Mouse (Mus musculus): ENCODE data around the gene Prcc.
A peak's percentile ranks its signal among the peaks of the same experiment; 100 is the strongest.
"Not testable (repeated sequence)": the region's sequence is repeated elsewhere in the genome, so short reads cannot be mapped to it uniquely, and the experiment has no call there.

The Prcc gene

DNA sequence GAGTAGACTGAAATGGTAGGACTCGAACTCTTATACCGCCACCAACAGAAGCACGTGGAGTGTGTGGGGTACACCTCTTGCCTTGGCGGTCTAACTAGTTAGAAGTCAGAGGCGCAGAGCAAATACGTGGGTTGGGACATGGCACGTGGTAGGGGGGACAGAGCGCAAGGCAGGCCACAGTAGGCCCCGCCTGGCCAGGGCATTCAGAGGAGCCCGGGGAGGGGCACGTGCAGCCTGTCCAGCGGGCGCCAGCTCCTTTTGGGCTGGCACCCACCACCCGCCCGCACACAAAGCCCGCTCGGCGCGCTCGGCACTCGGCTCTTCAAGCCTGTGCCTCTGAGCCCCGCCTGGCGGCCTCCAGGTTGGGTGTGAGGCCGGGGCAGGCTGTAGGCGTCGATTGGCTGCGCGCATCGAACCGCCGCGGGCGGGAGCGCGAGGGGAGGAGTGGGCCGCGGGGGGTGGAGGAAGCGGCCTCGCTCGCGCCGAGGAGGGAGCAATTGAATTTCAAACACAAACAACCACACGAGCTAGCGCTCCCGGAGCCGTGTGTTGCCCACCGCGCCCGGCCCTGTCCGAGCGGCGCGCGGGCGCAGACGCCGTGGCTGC is 20.6 kb upstream of the Prcc start, which contains the start of gene Hdgf:
Gene Hdgf (plus strand): TSS at position 442 of the 606 bp plus-strand sequence.
- peak; percentile 84 for ATAC-seq (ENCODE audit: low TSS enrichment)

DNA sequence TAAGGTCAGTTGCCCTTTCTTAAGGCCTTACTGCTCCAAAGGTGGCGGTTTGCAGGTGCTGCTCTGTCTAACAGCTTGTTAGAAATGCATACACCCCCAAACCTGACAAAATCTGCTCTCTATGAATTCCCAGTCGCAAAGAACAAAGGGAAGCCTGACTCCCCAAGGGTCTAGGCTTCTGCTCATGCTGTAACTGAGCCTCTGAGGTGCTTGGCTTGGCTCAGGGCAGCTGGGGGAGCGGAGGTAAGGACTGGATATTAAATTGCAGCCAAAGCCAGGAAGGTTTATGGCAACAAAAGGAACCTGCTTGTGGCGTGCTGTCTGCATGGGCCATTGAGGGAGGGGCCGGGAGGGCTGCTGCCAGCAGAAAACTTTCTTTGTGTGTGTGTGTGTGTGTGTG is 18.4 kb upstream of the Prcc start:
- ATAC-seq (ENCODE audit: low TSS enrichment), result no peak

DNA sequence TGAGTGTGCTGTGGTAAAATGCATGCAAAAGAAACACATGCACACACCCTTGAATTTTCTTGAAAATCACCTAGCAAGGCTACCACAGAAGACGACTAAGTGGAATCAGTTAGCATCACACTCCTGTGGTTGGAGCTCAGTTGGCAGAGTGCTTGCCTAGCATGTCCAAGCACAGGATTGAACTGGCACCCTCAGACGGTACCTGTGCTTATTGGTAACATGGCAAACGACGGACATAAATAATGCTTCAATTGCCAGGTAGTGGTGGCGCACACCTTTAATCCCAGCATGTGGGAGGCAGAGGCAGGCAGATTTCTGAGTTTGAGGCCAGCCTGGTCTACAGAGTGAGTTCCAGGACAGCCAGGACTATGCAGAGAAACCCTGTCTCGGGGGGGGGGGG is 16.6 kb upstream of the Prcc start:
- not testable (repeated sequence) for ATAC-seq (ENCODE audit: low TSS enrichment)

DNA sequence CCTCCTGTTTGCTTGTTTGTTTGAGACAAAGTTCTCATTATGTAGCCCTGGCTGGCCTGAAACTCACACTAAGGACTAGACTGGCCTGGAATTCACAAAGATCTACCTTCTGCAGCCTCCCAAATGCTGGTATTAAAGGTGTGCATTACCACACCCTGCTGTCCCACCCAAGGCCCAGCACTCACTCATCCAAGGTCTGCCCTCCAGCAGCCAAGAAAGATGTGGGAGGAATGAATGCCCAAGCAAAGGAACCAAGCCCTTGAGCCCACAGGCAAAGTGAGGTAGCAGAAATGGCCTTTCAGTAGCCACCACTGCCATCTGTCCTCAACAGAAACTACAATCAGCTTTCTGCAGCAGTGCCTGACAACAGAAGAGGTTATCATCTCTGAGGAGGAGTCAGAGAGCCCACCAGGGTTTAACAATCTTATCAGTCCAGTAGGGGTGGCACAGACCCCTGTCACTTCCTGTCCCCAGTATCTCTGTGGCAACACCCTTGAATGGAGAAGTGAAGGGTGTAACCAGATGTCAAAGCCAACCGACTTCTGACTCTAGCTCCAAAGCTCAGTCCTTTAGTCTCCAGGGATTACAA is 15.7 kb upstream of the Prcc start:
- ATAC-seq (ENCODE audit: low TSS enrichment), result no peak

DNA sequence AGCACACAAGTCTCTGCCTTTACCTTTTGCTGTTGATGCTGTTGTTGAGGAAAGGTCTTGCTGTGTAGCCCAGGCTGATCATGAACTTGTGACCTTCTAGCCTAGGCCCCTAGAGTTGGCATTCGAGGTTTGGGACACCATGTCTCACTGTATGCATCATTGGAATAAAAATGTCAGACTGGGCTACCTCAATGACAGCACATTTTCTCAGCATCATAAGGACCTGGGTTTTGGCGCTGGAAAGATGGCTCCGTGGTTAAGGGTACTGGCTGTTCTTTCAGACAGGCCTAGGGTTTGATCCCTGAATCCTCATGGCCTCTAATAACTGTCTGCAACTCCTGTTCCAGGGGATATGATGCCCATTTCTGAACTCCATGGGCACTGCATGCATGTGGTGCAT is 14.4 kb upstream of the Prcc start:
- no peak for ATAC-seq (ENCODE audit: low TSS enrichment)

DNA sequence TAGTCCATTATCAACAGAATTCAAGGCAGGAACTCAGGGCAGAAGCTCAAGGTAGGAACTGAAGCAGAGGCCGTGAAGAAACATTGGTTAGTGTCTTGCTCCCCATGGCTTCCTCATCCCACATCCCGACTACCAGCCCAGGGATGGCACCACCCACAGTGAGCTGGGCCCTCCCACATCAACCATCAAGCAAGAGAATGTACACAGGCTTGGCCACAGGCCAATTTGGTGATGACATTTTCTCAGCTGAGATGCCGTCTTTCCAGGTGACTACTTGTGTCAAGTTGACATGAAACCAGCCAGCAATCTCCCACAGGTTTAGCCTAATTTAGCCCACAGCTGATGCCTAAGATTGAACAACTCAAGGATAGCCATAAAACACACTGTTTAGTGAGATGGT is 13.9 kb upstream of the Prcc start:
- ATAC-seq (ENCODE audit: low TSS enrichment), result no peak

DNA sequence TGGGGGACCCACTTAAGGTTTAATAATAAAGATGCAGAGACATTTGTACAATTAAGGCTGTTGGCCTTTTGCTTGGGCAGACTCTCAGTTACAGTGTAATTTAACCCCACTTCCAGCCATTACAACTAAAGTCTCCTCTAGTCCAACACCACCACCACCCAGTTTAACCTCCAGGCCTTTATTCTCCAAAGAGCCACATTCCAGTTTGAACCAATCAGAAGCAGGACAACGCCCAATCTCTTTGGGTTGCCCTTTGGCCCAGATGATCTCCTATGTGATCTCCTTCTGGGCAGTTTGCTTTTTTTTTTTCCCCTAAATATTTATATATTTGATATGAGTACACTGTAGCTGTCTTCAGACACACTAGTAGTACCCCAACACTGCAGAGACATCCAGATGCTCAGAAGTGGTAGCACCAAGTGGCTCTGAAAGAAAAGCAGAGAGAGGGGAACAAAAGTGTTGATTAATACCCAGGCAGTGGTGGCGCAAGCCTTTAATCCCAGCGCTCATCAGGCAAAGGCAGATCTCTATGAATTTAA is 8.0 kb upstream of the Prcc start:
- no peak for ATAC-seq (ENCODE audit: low TSS enrichment)

DNA sequence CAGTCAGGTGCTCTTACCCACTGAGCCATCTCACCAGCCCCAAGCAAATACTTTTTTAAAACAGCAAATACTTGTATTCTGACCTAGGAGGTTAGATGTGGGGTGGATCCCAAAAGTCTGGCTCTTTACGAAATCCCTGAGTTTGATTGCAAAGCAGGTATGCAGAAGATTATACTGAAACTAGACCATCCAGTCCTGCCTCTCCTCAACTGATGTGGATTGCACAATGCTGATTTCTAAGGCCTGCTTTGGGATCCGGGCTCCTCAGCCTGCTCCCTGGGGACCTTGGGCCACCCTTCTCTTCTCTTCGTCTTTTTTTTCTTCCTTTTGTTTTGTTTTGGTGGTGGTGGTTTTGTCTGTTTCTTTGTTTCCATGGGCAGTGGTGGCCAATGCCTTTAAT is 6.1 kb upstream of the Prcc start:
- no peak for ATAC-seq (ENCODE audit: low TSS enrichment)

DNA sequence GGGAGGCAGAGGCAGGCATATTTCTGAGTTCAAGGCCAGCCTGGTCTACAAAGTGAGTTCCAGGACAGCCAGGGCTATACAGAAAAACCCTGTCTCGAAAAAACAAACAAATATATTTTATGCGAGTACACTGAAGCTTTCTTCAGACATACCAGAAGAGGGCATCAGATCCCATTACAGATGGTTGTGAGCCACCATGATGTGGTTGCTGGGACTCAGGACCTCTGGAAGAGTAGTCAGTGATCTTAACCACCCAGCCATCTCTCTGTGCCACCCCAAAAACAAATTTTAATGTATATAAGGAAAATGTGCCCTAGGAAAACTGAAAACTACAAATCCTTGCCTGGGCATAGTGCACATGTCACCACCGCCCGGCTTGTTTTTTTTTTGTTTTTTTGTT is 2.0 kb upstream of the Prcc start:
- not testable (repeated sequence) for ATAC-seq (ENCODE audit: low TSS enrichment)

DNA sequence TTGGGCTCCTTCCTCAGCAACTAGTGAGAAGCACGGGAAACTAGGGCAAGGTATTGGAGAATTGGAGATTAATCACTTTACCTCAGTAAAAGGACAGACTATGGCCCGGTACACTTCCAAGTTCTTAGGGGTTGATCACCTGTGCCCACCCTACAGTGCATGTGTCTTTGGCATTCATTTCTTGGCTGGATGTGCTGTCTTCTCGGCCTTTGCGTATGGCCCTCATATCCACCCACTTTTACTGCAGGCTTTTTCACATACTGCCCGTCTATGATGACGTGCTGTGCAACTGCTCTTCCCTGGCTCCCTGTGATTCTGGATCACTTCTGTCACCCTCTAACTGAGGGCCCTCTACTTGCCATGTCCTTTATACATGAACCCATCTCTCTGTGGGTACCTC is 1.0 kb upstream of the Prcc start:
- ATAC-seq (ENCODE audit: low TSS enrichment), result no peak

DNA sequence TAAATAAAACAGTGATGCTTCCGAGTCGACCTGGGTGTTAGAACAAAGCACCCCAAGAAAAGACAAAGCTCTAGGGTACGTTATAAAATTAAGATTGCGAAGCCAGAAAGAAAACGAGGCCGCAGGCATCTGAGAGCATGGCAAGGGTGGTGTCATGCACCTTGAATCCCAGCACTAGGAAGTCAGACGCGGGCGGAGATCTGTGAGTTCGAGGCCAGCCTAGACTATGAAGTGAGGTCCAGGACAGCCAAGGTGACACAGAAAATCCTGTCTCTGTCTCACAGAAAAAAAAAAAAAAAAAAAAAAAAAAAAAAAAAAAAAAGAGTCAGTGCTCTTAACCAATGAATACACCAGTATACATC is 577 bp upstream of the Prcc start:
- ATAC-seq (ENCODE audit: low TSS enrichment), result no peak; the same call in 1 of the 2 replicates

DNA sequence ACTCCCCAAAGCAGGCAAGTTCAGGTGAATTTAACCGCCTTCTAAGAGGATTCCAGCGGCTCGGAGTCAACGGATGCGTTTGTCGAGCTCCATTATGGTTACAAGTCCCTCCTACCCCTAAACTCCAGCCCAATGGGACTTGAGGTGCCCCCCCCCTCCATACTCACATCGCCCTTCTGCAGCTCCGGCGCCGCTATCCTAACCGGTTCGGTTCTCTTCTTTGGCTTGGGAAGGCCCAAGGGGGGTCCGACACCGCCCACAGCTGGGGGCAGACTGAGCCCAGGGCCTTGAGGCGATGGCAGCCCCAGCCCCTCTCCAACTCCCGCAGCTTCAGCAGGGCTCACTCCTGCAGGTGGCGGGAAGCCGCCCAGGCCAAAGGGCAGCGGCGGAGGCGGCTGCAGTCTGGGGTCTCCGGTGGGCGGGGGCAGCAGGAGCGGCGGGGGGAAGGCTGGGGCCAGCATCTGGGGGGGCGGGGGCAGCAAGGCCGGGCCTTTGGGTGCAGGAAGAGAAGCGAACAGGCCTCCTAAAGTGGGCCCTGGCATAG is 628 bp downstream of the Prcc start:
- no peak for ATAC-seq (ENCODE audit: low TSS enrichment)

DNA sequence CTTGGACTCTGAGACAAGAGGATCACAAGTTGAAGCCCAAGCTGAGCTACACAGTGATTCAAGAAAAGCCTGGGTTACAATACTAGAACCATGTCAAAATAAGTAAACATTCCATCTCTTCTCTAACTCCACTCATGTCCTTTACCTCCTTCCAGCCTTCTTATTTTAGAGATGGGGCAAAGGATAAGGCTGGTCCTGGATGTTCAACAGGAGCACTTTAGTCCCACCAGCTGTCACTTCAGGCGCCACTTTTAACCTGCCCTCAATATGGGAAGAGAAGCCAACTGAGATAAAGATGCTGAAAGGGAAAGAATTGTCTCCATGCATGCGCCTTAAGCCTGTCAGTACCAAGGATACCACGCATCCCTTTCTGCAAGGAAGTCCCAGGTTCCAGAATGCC is 1.1 kb downstream of the Prcc start:
- no peak for ATAC-seq (ENCODE audit: low TSS enrichment)

DNA sequence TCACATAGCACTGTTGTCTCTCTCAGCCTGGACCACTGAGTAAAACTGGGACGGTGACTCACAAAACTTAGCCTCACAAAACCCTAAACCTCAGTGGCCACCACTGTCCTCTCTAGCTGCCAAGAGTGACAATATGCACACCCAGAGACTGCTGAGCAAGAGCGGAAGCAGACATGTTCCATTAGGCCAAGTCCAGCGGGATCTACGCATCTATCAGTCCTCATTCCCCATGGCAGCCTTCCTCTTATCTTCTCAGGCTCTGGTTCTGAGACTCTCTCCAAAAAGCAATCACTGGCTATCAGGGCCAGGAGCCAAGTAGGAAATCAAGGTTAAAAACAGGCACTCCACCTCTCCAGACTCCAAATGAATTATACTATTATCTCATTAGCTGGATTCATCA is 7.7 kb downstream of the Prcc start:
- no peak for ATAC-seq (ENCODE audit: low TSS enrichment)

DNA sequence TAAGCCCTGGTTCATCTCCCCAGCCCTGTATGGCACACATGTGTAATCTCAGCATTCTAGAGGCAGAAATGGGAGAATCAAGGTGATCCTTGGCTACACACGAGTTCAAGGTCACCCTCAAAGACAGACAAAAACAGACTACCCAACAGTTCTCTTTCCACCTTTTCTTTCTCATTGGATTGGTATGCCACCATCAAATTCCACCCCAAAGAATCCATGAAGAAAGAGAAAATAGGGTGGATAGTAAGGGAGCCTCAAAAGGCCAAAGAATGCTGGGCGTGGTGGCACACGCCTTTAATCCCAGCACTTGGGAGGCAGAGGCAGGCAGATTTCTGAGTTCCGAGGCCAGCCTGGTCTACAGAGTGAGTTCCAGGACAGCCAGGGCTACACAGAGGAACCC is 21.3 kb downstream of the Prcc start:
- not testable (repeated sequence) for ATAC-seq (ENCODE audit: low TSS enrichment)

DNA sequence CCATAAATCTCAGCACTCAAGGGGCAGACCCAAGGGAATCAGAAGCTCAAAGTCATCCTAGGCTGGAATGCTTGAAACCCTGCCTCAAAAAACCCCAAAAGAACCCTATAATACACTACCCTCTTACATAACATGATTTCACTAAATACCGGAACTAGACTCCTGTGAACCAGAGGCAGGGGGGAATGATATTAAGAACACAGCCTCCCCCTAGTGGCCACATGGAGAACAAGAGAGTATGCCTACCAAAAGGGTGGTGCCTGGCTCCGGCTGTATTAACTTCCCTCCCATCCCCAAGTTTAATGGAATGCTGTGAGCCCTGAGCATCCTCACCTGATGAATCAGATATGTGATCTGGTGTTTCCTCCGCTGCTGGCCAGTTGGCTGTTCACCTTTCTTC is 25.6 kb downstream of the Prcc start:
- ATAC-seq (ENCODE audit: low TSS enrichment), result peak; percentile 90

DNA sequence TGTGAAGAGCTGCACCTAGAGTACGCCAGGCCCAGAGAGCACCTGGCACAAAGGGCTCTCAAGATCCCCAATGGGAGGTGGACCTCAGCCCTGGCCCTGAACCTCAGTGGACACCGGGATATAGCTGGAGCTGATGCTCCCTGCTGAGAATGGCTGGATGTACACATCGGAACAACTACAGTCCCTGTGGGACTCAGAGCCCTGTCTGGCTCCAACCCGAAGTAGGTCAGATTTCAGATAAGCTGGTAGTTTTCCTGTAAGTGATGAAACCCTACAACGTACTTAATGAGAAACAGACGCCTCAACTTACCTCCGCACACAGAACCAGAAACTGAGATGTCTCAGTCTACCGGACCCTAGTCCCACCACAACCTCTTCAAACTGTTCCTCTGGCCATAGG is 27.7 kb downstream of the Prcc start:
- no peak for ATAC-seq (ENCODE audit: low TSS enrichment)

DNA sequence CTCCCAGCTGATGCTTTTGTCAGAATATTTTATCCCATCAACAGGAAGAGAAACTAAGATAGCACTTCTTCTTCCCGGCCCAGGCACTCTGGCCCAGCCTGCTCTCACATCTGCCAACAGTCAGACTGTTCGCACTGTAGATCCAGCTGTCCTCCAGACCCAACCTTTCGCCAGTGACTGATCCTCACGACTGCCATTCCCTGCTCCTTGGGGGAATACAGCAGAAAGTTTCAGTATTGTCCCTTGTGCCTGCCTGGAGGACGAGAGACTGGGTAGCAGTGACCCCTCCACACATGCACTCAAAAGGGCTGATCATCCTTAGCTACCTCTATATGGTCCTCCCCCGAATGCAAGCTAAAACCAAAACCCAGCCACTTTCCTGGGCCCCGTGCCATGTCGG is 29.5 kb downstream of the Prcc start:
- no peak for ATAC-seq (ENCODE audit: low TSS enrichment)

DNA sequence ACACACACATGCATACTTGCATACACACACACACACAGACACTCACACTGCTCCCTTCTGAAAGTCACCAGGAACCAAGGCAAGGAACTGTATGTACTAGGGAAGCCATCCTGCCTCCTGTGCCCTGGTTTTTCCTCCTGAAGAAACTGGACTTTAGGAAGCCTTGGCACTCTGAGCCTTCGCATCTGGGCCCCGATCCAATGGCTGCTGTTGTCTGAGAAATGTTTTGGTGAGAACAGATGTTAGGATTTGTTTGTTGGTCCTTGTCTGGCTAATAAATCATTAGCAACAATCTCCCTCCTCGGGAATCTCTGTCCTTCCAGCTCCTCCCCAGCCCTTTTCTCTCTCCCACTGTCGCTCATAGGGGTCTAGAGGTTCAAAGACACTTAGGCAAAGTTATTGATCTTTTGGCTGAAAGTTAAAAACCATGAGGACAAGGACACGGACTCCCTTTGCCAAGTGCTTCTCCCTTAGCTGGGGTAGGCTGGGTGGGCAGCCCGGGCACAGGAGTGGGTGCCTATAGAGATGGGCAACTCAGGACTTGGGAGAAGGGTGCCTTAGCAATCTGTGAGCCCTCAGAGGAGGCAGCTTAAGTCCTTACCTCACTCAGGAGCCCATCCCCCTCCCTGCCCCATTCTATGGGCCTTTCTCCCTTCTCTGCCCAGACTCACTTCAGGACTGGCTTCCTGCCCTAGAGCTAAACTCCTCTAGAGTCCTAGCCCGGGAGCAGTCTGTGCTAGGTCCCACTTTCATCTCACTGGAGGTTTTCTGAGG is 30.4 kb downstream of the Prcc start:
- no peak for ATAC-seq (ENCODE audit: low TSS enrichment)

DNA sequence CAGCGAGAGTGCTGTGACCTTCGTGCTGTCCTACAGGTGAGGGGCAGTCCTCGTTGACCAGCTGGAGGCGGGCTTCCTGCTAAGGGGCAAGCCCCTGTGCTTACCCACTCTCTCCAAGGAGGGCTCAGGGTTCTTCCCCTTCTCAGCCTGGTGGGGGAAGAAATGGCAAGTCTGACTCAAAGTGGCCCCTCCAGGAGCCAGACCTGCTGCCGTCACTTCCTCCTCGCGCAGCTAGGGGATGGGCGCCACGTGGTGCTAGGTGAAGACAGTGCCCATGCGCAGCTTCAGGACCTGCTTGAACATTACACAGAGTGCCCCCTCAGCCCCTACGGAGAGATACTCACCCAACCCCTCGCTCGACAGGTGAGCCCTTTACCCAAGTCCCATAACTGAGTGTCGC is 36.3 kb downstream of the Prcc start:
- no peak for ATAC-seq (ENCODE audit: low TSS enrichment)

DNA sequence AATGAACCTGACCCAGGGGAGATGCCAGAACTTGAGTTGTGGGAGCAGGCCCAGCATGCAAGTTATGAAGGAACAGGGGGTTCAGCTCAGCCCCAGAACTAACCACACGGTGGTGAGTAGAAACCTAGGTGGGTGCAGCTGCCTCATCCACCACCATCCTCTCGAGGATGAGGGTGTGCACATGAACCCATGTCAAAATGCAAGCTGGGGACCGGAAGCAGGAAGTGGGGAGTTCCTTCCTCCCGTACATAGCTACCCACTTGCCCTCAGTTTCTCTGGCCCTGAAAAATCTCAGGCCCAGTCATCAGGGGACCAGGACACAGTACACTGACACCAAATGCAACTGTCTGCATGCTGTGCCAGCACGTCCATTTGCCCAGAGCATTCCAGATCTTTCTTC is 37.7 kb downstream of the Prcc start:
- ATAC-seq (ENCODE audit: low TSS enrichment), result no peak

DNA sequence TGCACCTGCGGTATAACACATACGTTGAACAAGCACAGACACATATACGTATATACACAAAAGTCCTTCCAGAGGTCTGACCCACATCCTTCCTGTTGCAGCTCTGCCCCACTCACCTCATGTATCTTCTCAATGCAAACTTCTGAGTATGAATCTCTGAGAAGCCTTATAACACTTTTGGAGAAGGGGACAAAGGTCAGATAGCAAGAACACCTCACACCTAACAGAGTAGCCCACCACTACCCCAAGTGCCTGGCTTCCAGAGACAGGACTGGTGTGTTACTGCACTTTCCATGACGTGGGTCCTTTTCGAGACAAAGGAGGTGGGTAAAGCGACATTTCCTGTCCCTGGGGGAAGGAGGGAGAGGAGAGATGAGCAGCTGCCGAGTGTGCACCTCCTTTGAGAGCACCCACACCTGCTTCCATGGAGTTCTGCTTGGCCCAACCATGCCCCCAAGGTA is 38.7 kb downstream of the Prcc start, which contains the start of gene Sh2d2a:
Gene Sh2d2a (plus strand): TSS at position 106 of the 461 bp plus-strand sequence.
- no peak for ATAC-seq (ENCODE audit: low TSS enrichment)

DNA sequence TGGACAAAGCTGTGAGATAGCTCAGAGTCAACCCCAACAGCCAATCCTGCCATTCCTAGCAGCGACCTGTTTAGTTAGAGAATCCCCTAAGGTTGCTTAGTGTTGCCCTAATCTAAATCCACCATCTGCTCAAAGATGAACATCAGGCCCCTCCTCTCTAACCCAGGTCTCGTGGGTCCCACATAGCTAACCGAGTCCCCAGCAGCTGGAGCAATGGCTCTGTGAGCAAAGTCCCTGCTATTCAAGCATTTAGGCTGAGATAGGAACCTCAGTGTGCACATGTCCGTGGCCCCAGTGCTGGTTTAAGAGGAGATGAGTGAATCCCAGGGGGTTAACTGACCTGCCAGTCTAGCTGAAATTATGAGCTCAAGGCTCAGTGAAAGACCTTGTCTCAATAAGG is 39.2 kb downstream of the Prcc start:
- ATAC-seq (ENCODE audit: low TSS enrichment), result no peak

Measured in frontal cortex, adult (tissue).